Mouse (Mus musculus) spleen, adult 12 weeks (tissue): ENCODE measurements at regions not wholly inside any gene's neighbourhood (a gene's known extent, or its start where the extent isn't known, plus 50 kb on each side); places are given as distances from the start of the nearest gene placed in this dataset.
A peak's percentile ranks its signal among the peaks of the same experiment; 100 is the strongest.

Experiments used
- DNase-seq: peaks from one replicate; pipeline ENCODE4 v3.0.0; 2022; ENCODE audit warnings: low spot score

- no peak for DNase-seq
Measured at GRCm38 (mm10) chr15:95714408-95714807, 58.6 kb upstream of the Dbx2 start.

- no peak for DNase-seq
Measured at GRCm38 (mm10) chr15:95715941-95716340, 60.2 kb upstream of the Dbx2 start.

- no peak for DNase-seq
Measured at GRCm38 (mm10) chr15:95723699-95724098, 66.9 kb upstream of the Ano6 start.

- peak; percentile 35 for DNase-seq
Measured at GRCm38 (mm10) chr15:95725866-95726265, 64.8 kb upstream of the Ano6 start.

- no peak for DNase-seq
Measured at GRCm38 (mm10) chr15:95726516-95726915, 64.1 kb upstream of the Ano6 start.

GRCm38 (mm10) chr15:95735746-95736145 lies 54.9 kb upstream of the Ano6 start:
- DNase-seq: no peak
